9 mouse cellular contexts compared by ENCODE assay signal in genomic region chr5:144733953-144734352, GRCm38 (mm10). TPM values are rescaled to one million over a fixed set of nuclear protein-coding genes. Genes with fewer than 3 reads are reported as not detected.
DNase-seq lines count a peak whose midpoint lies in the region; ATAC-seq lines count a peak whose summit lies in the region.
"Had no signal": no experiment of that assay in that cellular context is flagged by ENCODE, and none has a peak within 500 bp of the region (broad histone marks: within the 10 kb centered on the region; RNA-seq: fewer than 3 reads in every experiment).

No protein-coding gene starts in this region.

- H3K9ac ChIP-seq in kidney, embryonic 16.5 days (replicated peaks; ENCODE audit: low read length) = no peak overlapping the region

- H3K4me2 ChIP-seq in kidney, embryonic 16.5 days (replicated peaks; ENCODE audit: low read depth, low read length) = no peak overlapping the region

- no peaks in the 10 kb centered on the region for H3K36me3 ChIP-seq in kidney, embryonic 16.5 days (ENCODE audit: insufficient read depth, low read length)

- no peak overlapping the region for H3K27ac ChIP-seq in kidney, embryonic 16.5 days (ENCODE audit: low read length)

- H3K4me3 ChIP-seq in kidney, embryonic 16.5 days (ENCODE audit: low read length) = no peak overlapping the region
- H3K4me3 ChIP-seq: erythroblast, embryonic 14.5 days had no signal

- WGBS in kidney, embryonic 16.5 days = 37% methylated on average over 4 of the region's 4 CpGs

- DNase-seq in kidney, adult 11 months = peak; percentile 21
- DNase-seq in Muller cell, postnatal 12 days (ENCODE audit: inconsistent ontology term) = peak; percentile 25
- peak; percentile 71 for DNase-seq in cerebellum, adult 9-10 months
- DNase-seq in gastrocnemius, postnatal 10 days = peak; percentile 69
- DNase-seq in layer of hippocampus, postnatal 14 days (ENCODE audit: low spot score in 2 of 2) = peak; percentile 79 to 83
- peak; percentile 28 for DNase-seq in telencephalon, adult 2 months (ENCODE audit: low read depth, low spot score)

- no peaks in the 10 kb centered on the region for H3K27me3 ChIP-seq in kidney, embryonic 16.5 days (ENCODE audit: insufficient read depth, low read length)

- ATAC-seq in kidney, embryonic 16.5 days (ENCODE audit: low FRiP score, low TSS enrichment) = no peak
- ATAC-seq in megakaryocyte progenitor cell, adult 5-6 weeks (replicated peaks; ENCODE audit: poor library complexity) = peak; percentile 64

- H3K9me3 ChIP-seq in kidney, embryonic 16.5 days (ENCODE audit: low read length) = no peaks in the 10 kb centered on the region

- H3K4me1 ChIP-seq in kidney, embryonic 16.5 days (ENCODE audit: insufficient read depth, low read length) = no peaks in the 10 kb centered on the region

RNA-seq across cellular contexts. Expression of gene Tmem130, which starts 27.7 kb away (rescaled TPM):
- 0.42 and 0.90 TPM in 2 replicates for polyA plus RNA-seq in kidney, embryonic 16.5 days (2015; fragmentation: Nextera tagmentation; extraction: Ambion mirVana)
- total RNA-seq in gastrocnemius, postnatal 10 days (2021) = under 1 TPM; 0.14 to 0.45 TPM
- 100 to 1,000 TPM; 126 to 137 TPM for total RNA-seq in layer of hippocampus, postnatal 14 days (2021)
- total RNA-seq in megakaryocyte progenitor cell, adult 5-6 weeks (2015) = not detected in 2 replicates
- total RNA-seq in megakaryocyte progenitor cell, adult 5-6 weeks (2017) = 0.03 TPM in 1 of 2 replicates, not detected in the other
- polyA plus RNA-seq: erythroblast, embryonic 14.5 days had no signal

RNA-seq across cellular contexts. Expression of gene Trrap, which starts 33.6 kb away (rescaled TPM):
- 69.8 and 84.1 TPM in 2 replicates for polyA plus RNA-seq in kidney, embryonic 16.5 days (2015; fragmentation: Nextera tagmentation; extraction: Ambion mirVana)
- total RNA-seq in gastrocnemius, postnatal 10 days (2021) = 10 to 100 TPM; 42.3 to 59.6 TPM
- total RNA-seq in layer of hippocampus, postnatal 14 days (2021) = 100 to 1,000 TPM; 148 to 164 TPM
- 67.1 and 67.3 TPM in 2 replicates for total RNA-seq in megakaryocyte progenitor cell, adult 5-6 weeks (2015)
- total RNA-seq in megakaryocyte progenitor cell, adult 5-6 weeks (2017) = 36.7 and 39.7 TPM in 2 replicates

Comparison
In these comparisons a context has a peak if more than half of its experiments do, and no peak if none do; other contexts are left out.
1. DNase-seq: peak in every context shown above with its lines; median percentile 81 in layer of hippocampus, postnatal 14 days; 71 in cerebellum, adult 9-10 months; 69 in gastrocnemius, postnatal 10 days; 28 in telencephalon, adult 2 months; 25 in Muller cell, postnatal 12 days; 21 in kidney, adult 11 months.
2. RNA of gene Tmem130, which starts 27.7 kb away (total RNA-seq): 126 to 137 TPM in layer of hippocampus, postnatal 14 days; 0.14 to 0.45 TPM in gastrocnemius, postnatal 10 days and 0.03 TPM in megakaryocyte progenitor cell, adult 5-6 weeks; every median in the first group is over 10 times any median in the second.